Mouse (Mus musculus) forebrain, postnatal 0 days (tissue): ENCODE results near the gene Rpl37. TPM values are rescaled to one million over a fixed set of nuclear protein-coding genes. Genes with fewer than 3 reads are reported as not detected.

Experiments
- ATAC-seq: fragments of 200-750 bp; cut with Nextera tagmentation; 2 replicates; pipeline ENCODE4 v1.8.0; 2017; ENCODE audit warnings: mild to moderate bottlenecking, moderate library complexity
- DNase-seq: peaks from one replicate; pipeline ENCODE4 v3.0.0-alpha.2; 2015
- H3K27ac ChIP-seq: fragments of 300-500 bp; sonication (generic); 2 replicates; pipeline ENCODE4 v1.5.1; 2014; ENCODE audit warnings: low read depth, mild to moderate bottlenecking, antibody characterized with exemption, low read length, moderate library complexity, mixed read lengths
- H3K27me3 ChIP-seq: fragments of 300-500 bp; sonication (generic); 2 replicates; pipeline ENCODE4 v1.6.1; 2014; ENCODE audit warnings: mild to moderate bottlenecking, low read length, mixed read lengths; ENCODE audit not compliant: insufficient read depth
- H3K36me3 ChIP-seq: fragments of 300-500 bp; sonication (generic); 2 replicates; pipeline ENCODE4 v1.6.1; 2014; ENCODE audit warnings: mild to moderate bottlenecking, moderate library complexity; ENCODE audit not compliant: insufficient read depth
- H3K4me1 ChIP-seq: fragments of 300-500 bp; sonication (generic); 2 replicates; pipeline ENCODE4 v1.6.1; 2014; ENCODE audit warnings: antibody characterized with exemption; ENCODE audit not compliant: insufficient read depth
- H3K4me2 ChIP-seq: fragments of 300-500 bp; sonication (generic); 2 replicates; pipeline ENCODE4 v1.6.1; 2014; ENCODE audit warnings: low read depth, mild to moderate bottlenecking, moderate library complexity
- H3K4me3 ChIP-seq: fragments of 300-500 bp; sonication (generic); 2 replicates; pipeline ENCODE4 v1.5.1; 2014; ENCODE audit warnings: low read depth, low read length, mixed read lengths
- H3K9ac ChIP-seq: fragments of 300-500 bp; sonication (generic); 2 replicates; pipeline ENCODE4 v1.6.1; 2014; ENCODE audit warnings: mild to moderate bottlenecking
- H3K9me3 ChIP-seq: fragments of 300-500 bp; sonication (generic); 2 replicates; pipeline ENCODE4 v1.6.1; 2016; ENCODE audit warnings: low read length
- CTCF ChIP-seq: sonication (generic); IDR thresholded peaks from 2 replicates; pipeline ENCODE4 v1.5.1; 2016; ENCODE audit warnings: antibody characterized with exemption, control low read depth, low read depth
- WGBS: fragments of 180-500 bp; shearing (Covaris S2); extraction: QIAGEN DNeasy Blood & Tissue Kit; methylation state at CpG from one replicate; pipeline ENCODE4 v1.1.7; 2014; 5-methylcytosine and 5-hydroxymethylcytosine counted together
- polyA plus RNA-seq: library from polyadenylated mRNA; unstranded; fragments of >200 nt; fragmentation: Nextera tagmentation; extraction: Ambion mirVana; gene quantifications from 2 replicates; pipeline ENCODE4 v1.2.1, GENCODE M21; 2015
- total RNA-seq: library from RNA; depleted of rRNA; stranded (reverse); fragments of >200 nt; gene quantifications from 2 replicates; pipeline ENCODE4 v1.2.3, GENCODE M21; 2014

Gene Rpl37
- total and polyA plus RNA-seq, 2 experiments from 2014 or later, result 272 to 400 TPM

GRCm38 (mm10) chr15:5112651-5113050 is 3.8 kb upstream of the Rpl37 start:
- 86% methylated on average over 3 of the region's 3 CpGs for WGBS
- Histone ChIP-seq H3K36me3 (no peaks in the 10 kb centered on the region), H3K4me2 (no peak overlapping the region), H3K27me3 (no peaks in the 10 kb centered on the region), H3K9me3 (no peaks in the 10 kb centered on the region), H3K27ac (no peak overlapping the region), H3K4me1 (peaks cover 4% of the 10 kb centered on the region), H3K4me3 (no peak overlapping the region), H3K9ac (no peak overlapping the region)
- ATAC-seq, result no peak
- DNase-seq, result no peak
- no peak for TF ChIP-seq CTCF

GRCm38 (mm10) chr15:5115173-5115572 is 1.3 kb upstream of the Rpl37 start:
- Histone ChIP-seq H3K9ac (no peak overlapping the region), H3K4me3 (0 out of 2 replicates have a peak overlapping the region, but pooled peaks have one; percentile 88), H3K36me3 (peaks cover 18% of the 10 kb centered on the region), H3K27me3 (no peaks in the 10 kb centered on the region), H3K4me1 (peaks cover 9% of the 10 kb centered on the region), H3K4me2 (peak overlapping the region; percentile 65), H3K27ac (no peak overlapping the region), H3K9me3 (no peaks in the 10 kb centered on the region)
- ATAC-seq, result no peak
- no peak for TF ChIP-seq CTCF
- 65% methylated on average over 8 of the region's 8 CpGs for WGBS
- no peak for DNase-seq

GRCm38 (mm10) chr15:5117031-5117601 is 671 bp downstream of the Rpl37 start:
- TF ChIP-seq CTCF, result no peak

GRCm38 (mm10) chr15:5118626-5119025 is 2.2 kb downstream of the Rpl37 start:
- H3K9me3 ChIP-seq, result no peaks in the 10 kb centered on the region
- no peak overlapping the region for H3K9ac ChIP-seq
- no peaks in the 10 kb centered on the region for H3K27me3 ChIP-seq
- H3K4me2 ChIP-seq, result no peak overlapping the region
- peaks cover 33% of the 10 kb centered on the region for H3K36me3 ChIP-seq
- H3K4me3 ChIP-seq, result no peak overlapping the region
- ATAC-seq (no peak), DNase-seq (no peak)
- 92% methylated on average over 9 of the region's 9 CpGs for WGBS
- TF ChIP-seq CTCF, result no peak
- no peak overlapping the region for H3K27ac ChIP-seq
- H3K4me1 ChIP-seq, result peaks cover 9% of the 10 kb centered on the region

More at GRCm38 (mm10) chr15:5117031-5117601, 671 bp downstream of the Rpl37 start:
- 3% methylated on average over 22 of the region's 22 CpGs for WGBS
- H3K27me3 ChIP-seq, result no peaks in the 10 kb centered on the region
- ATAC-seq (no peak; the same call in 1 of the 2 replicates), DNase-seq (no peak)
- no peaks in the 10 kb centered on the region for H3K9me3 ChIP-seq
- H3K4me3 ChIP-seq, result peak overlapping the region; percentile 88
- H3K27ac ChIP-seq, result peak overlapping the region; percentile 85
- peaks cover 9% of the 10 kb centered on the region for H3K4me1 ChIP-seq
- H3K4me2 ChIP-seq, result peak overlapping the region; percentile 63
- peaks cover 33% of the 10 kb centered on the region for H3K36me3 ChIP-seq
- peak overlapping the region; percentile 92 for H3K9ac ChIP-seq

GRCm38 (mm10) chr15:5119192-5119591 is 2.7 kb downstream of the Rpl37 start:
- no peak for TF ChIP-seq CTCF
- H3K36me3 ChIP-seq, result peaks cover 34% of the 10 kb centered on the region
- H3K4me3 ChIP-seq, result no peak overlapping the region
- ATAC-seq (no peak), DNase-seq (no peak)
- no peaks in the 10 kb centered on the region for H3K27me3 ChIP-seq
- H3K4me2 ChIP-seq, result no peak overlapping the region
- peaks cover 9% of the 10 kb centered on the region for H3K4me1 ChIP-seq
- no peak overlapping the region for H3K9ac ChIP-seq
- no peak overlapping the region for H3K27ac ChIP-seq
- WGBS, result 95% methylated on average over 2 of the region's 2 CpGs
- no peaks in the 10 kb centered on the region for H3K9me3 ChIP-seq

- Histone ChIP-seq H3K9ac (no peak overlapping the region), H3K27me3 (no peaks in the 10 kb centered on the region), H3K4me3 (no peak overlapping the region), H3K27ac (no peak overlapping the region), H3K4me2 (no peak overlapping the region), H3K4me1 (peaks cover 9% of the 10 kb centered on the region), H3K9me3 (no peaks in the 10 kb centered on the region), H3K36me3 (peaks cover 39% of the 10 kb centered on the region)
- DNase-seq, result peak; percentile 14
- WGBS, result 97% methylated on average over 2 of the region's 2 CpGs
- no peak for ATAC-seq
- peak; percentile 33 for TF ChIP-seq CTCF
These were observed 3.3 kb downstream of the Rpl37 start for GRCm38 (mm10) chr15:5119707-5120106.

- no peak overlapping the region for H3K9ac ChIP-seq
- no peak overlapping the region for H3K4me3 ChIP-seq
- H3K27me3 ChIP-seq, result no peaks in the 10 kb centered on the region
- ATAC-seq, result no peak
- peaks cover 9% of the 10 kb centered on the region for H3K4me1 ChIP-seq
- no peak overlapping the region for H3K4me2 ChIP-seq
- H3K27ac ChIP-seq, result no peak overlapping the region
- no peaks in the 10 kb centered on the region for H3K9me3 ChIP-seq
- H3K36me3 ChIP-seq, result peaks cover 44% of the 10 kb centered on the region
- WGBS, result 90% methylated on average over 12 of the region's 12 CpGs
- DNase-seq, result no peak
- TF ChIP-seq CTCF, result no peak
These were observed 5.3 kb downstream of the Rpl37 start for GRCm38 (mm10) chr15:5121535-5122313.
